Mouse (Mus musculus): ENCODE data around the gene 2810006K23Rik. TPM values are rescaled to one million over a fixed set of nuclear protein-coding genes. Genes with fewer than 3 reads are reported as not detected.

2810006K23Rik gene
- polyA plus RNA-seq, 1 experiment from 2014 or later: 6.4 TPM

Other genes with a start within 250 kb of the 2810006K23Rik start
- 6.1 and 7.1 TPM in 2 replicates for gene Abcb9, start 232.3 kb upstream of the 2810006K23Rik start, polyA plus RNA-seq (2015; fragmentation: Nextera tagmentation; extraction: Ambion mirVana)
- 14.2 and 15.2 TPM in 2 replicates for gene Ogfod2, start 215.8 kb upstream of the 2810006K23Rik start, polyA plus RNA-seq (2015; fragmentation: Nextera tagmentation; extraction: Ambion mirVana)
- gene Arl6ip4, start 212.0 kb upstream of the 2810006K23Rik start, polyA plus RNA-seq (2015; fragmentation: Nextera tagmentation; extraction: Ambion mirVana): 52.1 and 53.5 TPM in 2 replicates
- 1.5 and 2.2 TPM in 2 replicates for gene Pitpnm2, start 78.3 kb upstream of the 2810006K23Rik start, polyA plus RNA-seq (2015; fragmentation: Nextera tagmentation; extraction: Ambion mirVana)
- 4.9 and 5.0 TPM in 2 replicates for gene Mphosph9, start 117 bp upstream of the 2810006K23Rik start, polyA plus RNA-seq (2015; fragmentation: Nextera tagmentation; extraction: Ambion mirVana)
- gene Cdk2ap1, start 35.0 kb downstream of the 2810006K23Rik start, polyA plus RNA-seq (2015; fragmentation: Nextera tagmentation; extraction: Ambion mirVana): 31.1 and 51.4 TPM in 2 replicates
- gene Sbno1, start 97.9 kb downstream of the 2810006K23Rik start, polyA plus RNA-seq (2015; fragmentation: Nextera tagmentation; extraction: Ambion mirVana): 35.0 and 35.3 TPM in 2 replicates
- gene Kmt5a, start 111.8 kb downstream of the 2810006K23Rik start, polyA plus RNA-seq (2015; fragmentation: Nextera tagmentation; extraction: Ambion mirVana): 60.1 and 67.9 TPM in 2 replicates
- gene Rilpl2, start 150.3 kb downstream of the 2810006K23Rik start, polyA plus RNA-seq (2015; fragmentation: Nextera tagmentation; extraction: Ambion mirVana): 8.9 and 9.5 TPM in 2 replicates
- gene Snrnp35, start 155.0 kb downstream of the 2810006K23Rik start, polyA plus RNA-seq (2015; fragmentation: Nextera tagmentation; extraction: Ambion mirVana): 10.5 and 10.8 TPM in 2 replicates
- 1.9 and 2.1 TPM in 2 replicates for gene Rilpl1, start 203.3 kb downstream of the 2810006K23Rik start, polyA plus RNA-seq (2015; fragmentation: Nextera tagmentation; extraction: Ambion mirVana)
- gene Tmed2, start 212.6 kb downstream of the 2810006K23Rik start, polyA plus RNA-seq (2015; fragmentation: Nextera tagmentation; extraction: Ambion mirVana): 321 and 337 TPM in 2 replicates
- gene Ddx55, start 224.8 kb downstream of the 2810006K23Rik start, polyA plus RNA-seq (2015; fragmentation: Nextera tagmentation; extraction: Ambion mirVana): 5.1 and 5.8 TPM in 2 replicates